Mouse (Mus musculus): ENCODE measurements around the gene Gm26657. TPM values are rescaled to one million over a fixed set of nuclear protein-coding genes. Genes with fewer than 3 reads are reported as not detected.
A peak's percentile ranks its signal among the peaks of the same experiment; 100 is the strongest.

Gm26657 gene
- not detected in 2 replicates for polyA plus RNA-seq (2014; fragmentation: Nextera tagmentation; extraction: Ambion mirVana)

DNA sequence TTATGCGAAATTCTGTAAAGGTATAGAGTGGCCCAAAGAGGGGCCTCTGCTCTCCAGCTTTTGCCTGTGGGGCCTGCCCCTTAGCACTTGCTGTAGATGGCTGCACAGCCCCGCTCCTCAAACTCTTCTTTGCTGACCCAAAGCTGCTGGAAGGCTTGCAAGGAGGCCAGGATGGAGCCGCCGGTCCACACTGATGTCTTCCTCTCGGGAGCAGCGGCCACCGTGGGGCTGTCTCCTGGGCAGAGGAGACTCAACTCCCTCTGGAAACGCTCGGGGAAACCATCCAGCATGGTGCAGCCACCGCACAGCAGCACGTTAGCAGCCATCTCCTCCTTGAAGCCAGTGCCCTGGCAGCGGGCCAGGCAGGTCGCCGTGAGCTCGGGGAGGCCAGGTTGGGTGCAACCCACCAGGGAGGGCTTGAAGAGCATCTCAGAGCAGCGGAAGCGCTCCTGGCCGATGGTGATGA is at the start of gene Gm26657:
Gene Gm26657 (plus strand): TSS at position 51 of the 466 bp plus-strand sequence.
- H3K27me3 ChIP-seq (ENCODE audit: control insufficient read depth, insufficient read depth, low read length): no peaks in the 10 kb centered on the region
- H3K9ac ChIP-seq (ENCODE audit: low read length): no peak within 1 kb of the TSS
- ATAC-seq (replicated peaks; ENCODE audit: low FRiP score) (no peak), DNase-seq (ENCODE audit: low spot score) (no peak)
- H3K27ac ChIP-seq (ENCODE audit: low read depth, low read length): no peak within 1 kb of the TSS
- no peak within 1 kb of the TSS for H3K4me3 ChIP-seq (ENCODE audit: low read depth, low read length)
- WGBS: 93% methylated on average over 18 of the region's 18 CpGs
- H3K4me2 ChIP-seq (ENCODE audit: low read depth, low read length, severe bottlenecking): no peak within 1 kb of the TSS
- no peaks in the 10 kb centered on the region for H3K9me3 ChIP-seq (ENCODE audit: control insufficient read depth, low read length)
- peaks cover 4% of the 10 kb centered on the region; the same call in 1 of the 2 replicates for H3K36me3 ChIP-seq (ENCODE audit: control insufficient read depth, insufficient read depth, low read length)
- no peaks in the 10 kb centered on the region for H3K4me1 ChIP-seq (replicated peaks; ENCODE audit: control insufficient read depth, insufficient read depth, low read length)

DNA sequence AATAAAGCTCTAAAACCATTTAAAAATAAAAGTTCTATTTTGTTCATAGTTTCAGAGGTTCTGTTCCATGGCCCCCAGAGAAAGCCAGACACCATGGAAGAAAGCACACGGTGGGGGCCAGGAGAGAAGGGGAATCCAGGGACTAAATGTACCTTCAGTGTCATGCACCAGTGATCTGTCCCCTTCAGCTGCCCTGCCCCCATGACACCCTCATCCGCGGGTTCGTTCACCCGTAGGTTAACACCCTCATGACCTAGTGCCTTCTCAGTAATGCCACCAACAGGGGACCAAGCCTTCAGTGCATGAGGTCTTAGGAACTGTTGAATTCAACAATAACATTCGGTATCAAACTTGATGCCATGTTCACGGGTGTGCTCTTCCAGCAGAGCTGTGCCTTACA is 43.5 kb upstream of the Gm26657 start:
- no peak overlapping the region for H3K9ac ChIP-seq (ENCODE audit: low read length)
- H3K4me3 ChIP-seq (ENCODE audit: low read depth, low read length): no peak overlapping the region
- DNase-seq (ENCODE audit: low spot score): no peak
- no peaks in the 10 kb centered on the region for H3K36me3 ChIP-seq (ENCODE audit: control insufficient read depth, insufficient read depth, low read length)
- WGBS: 78% methylated on average over 7 of the region's 7 CpGs
- no peak for ATAC-seq (replicated peaks; ENCODE audit: low FRiP score)
- no peak overlapping the region for H3K27ac ChIP-seq (ENCODE audit: low read depth, low read length)
- no peaks in the 10 kb centered on the region for H3K9me3 ChIP-seq (ENCODE audit: control insufficient read depth, low read length)
- no peak overlapping the region for H3K4me2 ChIP-seq (ENCODE audit: low read depth, low read length, severe bottlenecking)
- no peaks in the 10 kb centered on the region for H3K4me1 ChIP-seq (replicated peaks; ENCODE audit: control insufficient read depth, insufficient read depth, low read length)
- no peaks in the 10 kb centered on the region for H3K27me3 ChIP-seq (ENCODE audit: control insufficient read depth, insufficient read depth, low read length)

DNA sequence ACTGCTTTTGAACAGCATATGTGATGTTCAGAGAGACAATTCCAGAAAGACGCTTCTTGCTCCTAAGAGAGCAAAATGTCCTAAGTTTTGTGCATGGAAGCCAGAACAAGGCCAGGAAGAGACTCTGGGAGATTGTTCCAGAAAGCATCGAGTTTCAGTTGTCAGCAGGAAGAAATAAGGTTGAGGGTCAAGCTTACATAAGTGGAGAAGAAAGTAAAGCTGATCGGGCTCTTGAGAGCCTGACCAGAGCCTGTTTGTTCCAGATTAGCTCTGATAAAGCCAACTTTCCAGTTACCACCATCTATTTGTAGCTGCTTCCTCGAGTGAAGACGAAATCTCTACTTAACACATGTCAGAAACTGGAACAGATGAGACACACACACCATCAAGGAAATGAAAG is 41.2 kb upstream of the Gm26657 start:
- no peak overlapping the region for H3K4me2 ChIP-seq (ENCODE audit: low read depth, low read length, severe bottlenecking)
- ATAC-seq (replicated peaks; ENCODE audit: low FRiP score): no peak
- H3K4me3 ChIP-seq (ENCODE audit: low read depth, low read length): no peak overlapping the region
- H3K36me3 ChIP-seq (ENCODE audit: control insufficient read depth, insufficient read depth, low read length): no peaks in the 10 kb centered on the region
- H3K9me3 ChIP-seq (ENCODE audit: control insufficient read depth, low read length): no peaks in the 10 kb centered on the region
- no peak for DNase-seq (ENCODE audit: low spot score)
- H3K27ac ChIP-seq (ENCODE audit: low read depth, low read length): no peak overlapping the region
- no peaks in the 10 kb centered on the region for H3K4me1 ChIP-seq (replicated peaks; ENCODE audit: control insufficient read depth, insufficient read depth, low read length)
- 72% methylated on average over 5 of the region's 5 CpGs for WGBS
- H3K9ac ChIP-seq (ENCODE audit: low read length): no peak overlapping the region
- H3K27me3 ChIP-seq (ENCODE audit: control insufficient read depth, insufficient read depth, low read length): no peaks in the 10 kb centered on the region

DNA sequence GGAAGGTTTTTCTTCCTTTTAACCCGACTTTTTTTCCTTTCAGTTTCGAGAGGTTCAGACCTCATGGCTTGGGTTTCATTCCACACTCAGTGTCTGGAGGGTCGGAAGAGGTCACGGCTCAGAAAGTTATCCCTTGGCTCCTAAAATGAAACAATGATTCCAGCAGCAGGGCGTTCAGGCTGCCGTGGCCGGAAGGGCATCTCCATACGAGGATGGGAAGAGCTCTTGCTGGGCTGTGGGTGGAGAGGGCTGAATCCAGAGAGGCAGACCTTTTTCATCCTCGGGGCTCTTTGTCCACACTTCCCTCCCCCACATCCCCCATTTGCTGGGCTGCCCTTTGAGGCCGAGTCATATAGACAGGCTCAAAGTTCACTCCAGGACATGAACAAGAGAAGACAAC is 37.6 kb upstream of the Gm26657 start:
- H3K9me3 ChIP-seq (ENCODE audit: control insufficient read depth, low read length): no peaks in the 10 kb centered on the region
- H3K4me3 ChIP-seq (ENCODE audit: low read depth, low read length): no peak overlapping the region
- H3K4me2 ChIP-seq (ENCODE audit: low read depth, low read length, severe bottlenecking): peak overlapping the region; percentile 21; the same call in 1 of the 2 replicates
- H3K27ac ChIP-seq (ENCODE audit: low read depth, low read length): no peak overlapping the region
- H3K36me3 ChIP-seq (ENCODE audit: control insufficient read depth, insufficient read depth, low read length): no peaks in the 10 kb centered on the region
- 3% methylated on average over 10 of the region's 10 CpGs for WGBS
- DNase-seq (ENCODE audit: low spot score) (no peak), ATAC-seq (replicated peaks; ENCODE audit: low FRiP score) (no peak)
- no peaks in the 10 kb centered on the region for H3K27me3 ChIP-seq (ENCODE audit: control insufficient read depth, insufficient read depth, low read length)
- H3K4me1 ChIP-seq (replicated peaks; ENCODE audit: control insufficient read depth, insufficient read depth, low read length): no peaks in the 10 kb centered on the region; the same call in 1 of the 2 replicates
- H3K9ac ChIP-seq (ENCODE audit: low read length): peak overlapping the region; percentile 33; the same call in 1 of the 2 replicates

DNA sequence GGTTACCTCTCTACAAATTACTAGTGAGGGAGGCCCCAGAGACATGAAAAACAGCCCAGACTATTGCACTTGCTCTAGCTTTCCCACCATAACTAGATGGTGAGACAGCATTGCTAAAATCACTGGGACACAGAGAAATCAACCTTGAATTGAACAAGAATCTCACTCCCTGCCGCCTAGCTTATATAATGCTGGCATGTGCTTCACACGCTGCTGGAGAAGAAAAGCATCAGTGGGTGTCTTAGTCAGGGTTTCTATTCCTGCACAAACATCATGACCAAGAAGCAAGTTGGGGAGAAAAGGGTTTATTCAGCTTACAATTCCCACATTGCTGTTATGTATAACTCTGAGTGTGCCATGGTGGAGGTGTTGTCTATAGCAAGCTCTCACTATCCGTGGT is 26.7 kb upstream of the Gm26657 start:
- DNase-seq (ENCODE audit: low spot score): no peak
- no peak overlapping the region for H3K9ac ChIP-seq (ENCODE audit: low read length)
- H3K27ac ChIP-seq (ENCODE audit: low read depth, low read length): no peak overlapping the region
- H3K4me2 ChIP-seq (ENCODE audit: low read depth, low read length, severe bottlenecking): no peak overlapping the region
- H3K9me3 ChIP-seq (ENCODE audit: control insufficient read depth, low read length): no peaks in the 10 kb centered on the region
- H3K4me3 ChIP-seq (ENCODE audit: low read depth, low read length): no peak overlapping the region
- ATAC-seq (replicated peaks; ENCODE audit: low FRiP score): no peak
- no peaks in the 10 kb centered on the region for H3K27me3 ChIP-seq (ENCODE audit: control insufficient read depth, insufficient read depth, low read length)
- WGBS: 86% methylated on average over 3 of the region's 3 CpGs
- H3K4me1 ChIP-seq (replicated peaks; ENCODE audit: control insufficient read depth, insufficient read depth, low read length): no peaks in the 10 kb centered on the region
- H3K36me3 ChIP-seq (ENCODE audit: control insufficient read depth, insufficient read depth, low read length): no peaks in the 10 kb centered on the region

DNA sequence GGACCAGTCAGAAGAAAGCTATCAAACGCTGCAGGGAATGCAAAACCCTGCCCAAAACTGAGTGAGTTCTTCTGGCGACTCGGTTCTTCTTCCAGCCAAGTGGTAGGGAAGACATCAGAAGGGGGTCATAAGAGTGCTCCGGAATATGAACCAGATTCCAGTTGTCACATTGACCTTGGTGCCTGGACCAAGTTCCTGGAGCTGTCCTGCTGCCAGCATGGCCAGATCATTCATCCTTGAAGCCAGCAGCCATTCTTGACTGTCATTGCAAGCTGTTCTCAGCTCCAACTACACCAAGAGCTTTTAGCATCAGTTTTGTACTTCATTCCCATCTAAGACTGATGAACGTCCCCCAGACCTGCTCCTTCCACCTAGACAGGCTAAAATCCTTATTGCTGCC is 23.1 kb upstream of the Gm26657 start:
- no peaks in the 10 kb centered on the region for H3K9me3 ChIP-seq (ENCODE audit: control insufficient read depth, low read length)
- ATAC-seq (replicated peaks; ENCODE audit: low FRiP score): no peak
- H3K27ac ChIP-seq (ENCODE audit: low read depth, low read length): no peak overlapping the region
- H3K4me1 ChIP-seq (replicated peaks; ENCODE audit: control insufficient read depth, insufficient read depth, low read length): no peaks in the 10 kb centered on the region
- DNase-seq (ENCODE audit: low spot score): no peak
- no peaks in the 10 kb centered on the region for H3K36me3 ChIP-seq (ENCODE audit: control insufficient read depth, insufficient read depth, low read length)
- no peaks in the 10 kb centered on the region for H3K27me3 ChIP-seq (ENCODE audit: control insufficient read depth, insufficient read depth, low read length)
- H3K4me2 ChIP-seq (ENCODE audit: low read depth, low read length, severe bottlenecking): no peak overlapping the region
- no peak overlapping the region for H3K4me3 ChIP-seq (ENCODE audit: low read depth, low read length)
- WGBS: 65% methylated on average over 5 of the region's 5 CpGs
- H3K9ac ChIP-seq (ENCODE audit: low read length): no peak overlapping the region

DNA sequence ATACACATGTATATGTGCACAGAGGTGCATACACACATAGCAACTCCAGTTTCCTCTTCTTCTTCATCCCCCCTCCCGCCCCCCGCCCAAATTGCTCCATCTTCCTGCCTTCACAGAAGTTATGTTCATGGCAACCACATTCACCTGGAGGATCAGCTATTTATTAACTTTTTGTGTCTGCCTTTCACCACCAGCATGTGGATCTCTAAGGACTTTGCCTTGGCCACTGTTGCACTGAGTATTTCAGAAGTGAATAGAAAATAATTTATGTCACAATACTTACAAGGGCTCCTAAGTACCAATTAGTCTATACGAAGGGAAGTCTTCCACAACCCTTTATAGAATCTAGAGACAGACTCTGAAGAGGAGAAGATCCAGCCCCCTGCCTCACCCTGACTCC is 21.9 kb upstream of the Gm26657 start:
- Histone ChIP-seq H3K9ac (ENCODE audit: low read length) (no peak overlapping the region), H3K36me3 (ENCODE audit: control insufficient read depth, insufficient read depth, low read length) (no peaks in the 10 kb centered on the region), H3K9me3 (ENCODE audit: control insufficient read depth, low read length) (no peaks in the 10 kb centered on the region), H3K4me3 (ENCODE audit: low read depth, low read length) (no peak overlapping the region), H3K4me1 (replicated peaks; ENCODE audit: control insufficient read depth, insufficient read depth, low read length) (no peaks in the 10 kb centered on the region), H3K4me2 (ENCODE audit: low read depth, low read length, severe bottlenecking) (no peak overlapping the region), H3K27ac (ENCODE audit: low read depth, low read length) (no peak overlapping the region), H3K27me3 (ENCODE audit: control insufficient read depth, insufficient read depth, low read length) (no peaks in the 10 kb centered on the region)
- DNase-seq (ENCODE audit: low spot score) (no peak), ATAC-seq (replicated peaks; ENCODE audit: low FRiP score) (no peak)
- 98% methylated on average over 3 of the region's 3 CpGs for WGBS

DNA sequence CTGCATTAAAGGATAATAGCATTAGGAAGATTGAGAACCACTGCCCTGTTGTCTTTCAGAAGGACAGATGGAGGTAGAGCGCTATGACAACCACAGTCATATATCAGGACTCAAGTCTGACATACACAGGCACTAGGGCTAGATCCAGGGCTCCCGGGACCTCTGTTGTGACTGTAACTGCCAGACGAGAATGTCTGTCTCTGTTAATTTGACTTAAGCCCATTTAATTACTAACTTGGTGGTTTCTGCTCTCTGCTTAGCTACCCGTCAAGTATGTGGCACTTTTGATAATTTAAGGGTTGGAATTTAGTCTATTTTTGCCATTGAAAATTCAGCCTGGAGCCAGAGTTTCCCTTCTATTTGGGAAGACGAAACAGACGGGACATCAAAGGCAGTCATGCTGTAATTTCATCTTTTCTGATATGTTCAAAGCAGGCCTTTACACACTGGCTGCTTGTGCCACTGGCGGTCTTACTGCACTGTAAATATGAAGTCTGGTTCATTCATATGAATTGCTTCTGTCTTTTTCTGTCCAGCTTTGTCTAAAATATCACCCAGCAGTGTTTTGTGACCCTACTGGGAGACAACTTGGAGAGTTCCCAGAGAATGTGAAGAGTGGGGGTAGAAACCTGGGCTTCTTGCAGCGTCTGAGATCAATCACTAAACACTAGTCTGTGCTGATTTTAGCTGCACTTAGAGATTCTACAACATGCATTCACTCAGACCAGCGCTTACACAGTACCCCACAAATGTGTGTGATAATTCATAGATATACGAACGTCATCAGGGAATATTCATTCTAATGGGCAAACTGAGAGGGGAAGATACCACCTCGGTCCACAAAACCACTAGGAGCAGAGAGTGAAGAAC is 21.1 kb upstream of the Gm26657 start:
- Histone ChIP-seq H3K4me1 (replicated peaks; ENCODE audit: control insufficient read depth, insufficient read depth, low read length) (no peaks in the 10 kb centered on the region), H3K36me3 (ENCODE audit: control insufficient read depth, insufficient read depth, low read length) (no peaks in the 10 kb centered on the region), H3K27me3 (ENCODE audit: control insufficient read depth, insufficient read depth, low read length) (no peaks in the 10 kb centered on the region), H3K4me3 (ENCODE audit: low read depth, low read length) (no peak overlapping the region), H3K27ac (ENCODE audit: low read depth, low read length) (no peak overlapping the region), H3K4me2 (ENCODE audit: low read depth, low read length, severe bottlenecking) (no peak overlapping the region), H3K9me3 (ENCODE audit: control insufficient read depth, low read length) (no peaks in the 10 kb centered on the region), H3K9ac (ENCODE audit: low read length) (no peak overlapping the region)
- DNase-seq (ENCODE audit: low spot score): no peak
- 79% methylated on average over 12 of the region's 12 CpGs for WGBS
- no peak for ATAC-seq (replicated peaks; ENCODE audit: low FRiP score)

DNA sequence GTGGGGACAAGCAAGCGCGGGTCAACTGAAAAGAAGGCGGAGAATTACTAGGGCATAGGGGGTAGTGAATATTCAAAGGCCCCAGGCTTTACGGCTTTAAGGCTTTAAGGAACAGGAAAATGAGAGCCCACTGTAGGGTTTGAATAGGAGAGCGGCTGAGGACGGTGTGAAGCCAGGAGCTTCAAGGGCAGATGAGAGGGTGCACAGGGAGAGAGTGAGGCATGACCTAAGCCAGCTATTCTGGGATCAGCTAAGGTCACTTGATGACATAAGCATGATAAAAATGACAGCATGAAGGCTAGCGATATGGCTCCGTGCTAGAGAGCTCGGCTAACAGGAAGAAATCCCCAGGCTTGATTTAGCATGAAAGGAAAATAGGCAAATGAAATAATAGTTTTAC is 20.4 kb upstream of the Gm26657 start:
- Histone ChIP-seq H3K9ac (ENCODE audit: low read length) (no peak overlapping the region), H3K4me3 (ENCODE audit: low read depth, low read length) (no peak overlapping the region), H3K4me1 (replicated peaks; ENCODE audit: control insufficient read depth, insufficient read depth, low read length) (no peaks in the 10 kb centered on the region), H3K4me2 (ENCODE audit: low read depth, low read length, severe bottlenecking) (no peak overlapping the region), H3K36me3 (ENCODE audit: control insufficient read depth, insufficient read depth, low read length) (no peaks in the 10 kb centered on the region), H3K9me3 (ENCODE audit: control insufficient read depth, low read length) (no peaks in the 10 kb centered on the region), H3K27ac (ENCODE audit: low read depth, low read length) (no peak overlapping the region), H3K27me3 (ENCODE audit: control insufficient read depth, insufficient read depth, low read length) (no peaks in the 10 kb centered on the region)
- DNase-seq (ENCODE audit: low spot score): no peak
- ATAC-seq (replicated peaks; ENCODE audit: low FRiP score): no peak
- WGBS: 69% methylated on average over 9 of the region's 9 CpGs
